Mouse (Mus musculus) liver, embryonic 13.5 days (tissue): Measurements from ENCODE around the gene Ntng1. TPM values are rescaled to one million over a fixed set of nuclear protein-coding genes. Genes with fewer than 3 reads are reported as not detected.

Experiments used
- ATAC-seq: fragments of 200-750 bp; cut with Nextera tagmentation; 2 replicates; pipeline ENCODE4 v1.8.0; 2017; ENCODE audit warnings: low read depth, mild to moderate bottlenecking, moderate number of reproducible peaks, moderate library complexity
- DNase-seq: peaks from one replicate; pipeline ENCODE4 v3.0.0; 2022
- H3K27ac ChIP-seq: fragments of 300-500 bp; sonication (generic); 2 replicates; pipeline ENCODE4 v1.5.1; 2015; ENCODE audit warnings: moderate library complexity, mild to moderate bottlenecking, inconsistent platforms
- H3K27me3 ChIP-seq: fragments of 300-500 bp; sonication (generic); 2 replicates; pipeline ENCODE4 v1.6.1; 2015; ENCODE audit warnings: mild to moderate bottlenecking, inconsistent platforms
- H3K36me3 ChIP-seq: fragments of 300-500 bp; sonication (generic); 2 replicates; pipeline ENCODE4 v1.6.1; 2015; ENCODE audit warnings: mild to moderate bottlenecking, inconsistent platforms
- H3K4me1 ChIP-seq: fragments of 300-500 bp; sonication (generic); replicated peaks from 2 replicates; pipeline ENCODE4 v1.6.1; 2015; ENCODE audit warnings: inconsistent platforms
- H3K4me2 ChIP-seq: fragments of 300-500 bp; sonication (generic); 2 replicates; pipeline ENCODE4 v1.6.1; 2015; ENCODE audit warnings: inconsistent platforms, mild to moderate bottlenecking, moderate library complexity
- H3K4me3 ChIP-seq: fragments of 300-500 bp; sonication (generic); replicated peaks from 2 replicates; pipeline ENCODE4 v1.5.1; 2015; ENCODE audit warnings: mild to moderate bottlenecking, inconsistent platforms
- H3K9ac ChIP-seq: fragments of 300-500 bp; sonication (generic); 2 replicates; pipeline ENCODE4 v1.6.1; 2015; ENCODE audit warnings: mild to moderate bottlenecking, inconsistent platforms
- H3K9me3 ChIP-seq: fragments of 300-500 bp; sonication (generic); replicated peaks from 2 replicates; pipeline ENCODE4 v1.6.1; 2016; ENCODE audit warnings: inconsistent platforms
- WGBS: fragments of 180-500 bp; shearing (Covaris S2); methylation state at CpG from one replicate; pipeline ENCODE4 v1.1.7; 2015; ENCODE audit not compliant: insufficient replicate concordance; 5-methylcytosine and 5-hydroxymethylcytosine counted together
- polyA plus RNA-seq: library from polyadenylated mRNA; unstranded; fragments of >200 nt; fragmentation: Nextera tagmentation; extraction: Ambion mirVana; gene quantifications from 2 replicates; pipeline ENCODE4 v1.2.1, GENCODE M21; 2015

Ntng1 gene
- polyA plus RNA-seq, 1 experiment from 2014 or later: 0.39 TPM

- 67% methylated on average over 8 of the region's 8 CpGs for WGBS
- Histone ChIP-seq H3K4me1 (no peaks in the 10 kb centered on the region), H3K36me3 (no peaks in the 10 kb centered on the region), H3K4me3 (no peak overlapping the region), H3K27me3 (no peaks in the 10 kb centered on the region), H3K9me3 (no peaks in the 10 kb centered on the region), H3K4me2 (no peak overlapping the region), H3K9ac (no peak overlapping the region), H3K27ac (no peak overlapping the region)
- DNase-seq (no peak), ATAC-seq (no peak)
Measured at GRCm38 (mm10) chr3:109917926-109918694, 225.7 kb downstream of the Ntng1 start.

- no peaks in the 10 kb centered on the region for H3K4me1 ChIP-seq
- H3K27me3 ChIP-seq: no peaks in the 10 kb centered on the region
- ATAC-seq (no peak), DNase-seq (no peak)
- H3K9ac ChIP-seq: no peak overlapping the region
- H3K4me2 ChIP-seq: no peak overlapping the region
- H3K4me3 ChIP-seq: no peak overlapping the region
- WGBS: 70% methylated on average over 4 of the region's 4 CpGs
- no peaks in the 10 kb centered on the region for H3K9me3 ChIP-seq
- no peaks in the 10 kb centered on the region for H3K36me3 ChIP-seq
- H3K27ac ChIP-seq: no peak overlapping the region
Measured at GRCm38 (mm10) chr3:109917077-109917476, 226.7 kb downstream of the Ntng1 start.

- Histone ChIP-seq H3K27ac (no peak overlapping the region), H3K9me3 (no peaks in the 10 kb centered on the region), H3K27me3 (no peaks in the 10 kb centered on the region), H3K4me1 (no peaks in the 10 kb centered on the region), H3K4me3 (no peak overlapping the region), H3K36me3 (no peaks in the 10 kb centered on the region), H3K4me2 (no peak overlapping the region), H3K9ac (no peak overlapping the region)
- ATAC-seq (no peak), DNase-seq (no peak)
- 51% methylated on average over 5 of the region's 5 CpGs for WGBS
Measured at GRCm38 (mm10) chr3:109914226-109914625, 229.6 kb downstream of the Ntng1 start.

GRCm38 (mm10) chr3:109890600-109890999 is 253.2 kb downstream of the Ntng1 start:
- H3K9me3 ChIP-seq: no peaks in the 10 kb centered on the region; the same call in 1 of the 2 replicates
- ATAC-seq: no peak
- no peaks in the 10 kb centered on the region for H3K4me1 ChIP-seq
- H3K27me3 ChIP-seq: no peaks in the 10 kb centered on the region
- no peak overlapping the region for H3K27ac ChIP-seq
- no peak for DNase-seq
- no peaks in the 10 kb centered on the region for H3K36me3 ChIP-seq
- H3K9ac ChIP-seq: no peak overlapping the region
- 42% methylated on average over 1 of the region's 1 CpGs for WGBS
- no peak overlapping the region for H3K4me3 ChIP-seq
- H3K4me2 ChIP-seq: no peak overlapping the region

- H3K27ac ChIP-seq: no peak overlapping the region
- no peaks in the 10 kb centered on the region for H3K9me3 ChIP-seq
- H3K27me3 ChIP-seq: no peaks in the 10 kb centered on the region
- H3K4me2 ChIP-seq: no peak overlapping the region
- 64% methylated on average over 4 of the region's 4 CpGs for WGBS
- ATAC-seq (no peak), DNase-seq (no peak)
- H3K9ac ChIP-seq: no peak overlapping the region
- no peak overlapping the region for H3K4me3 ChIP-seq
- H3K4me1 ChIP-seq: no peaks in the 10 kb centered on the region
- no peaks in the 10 kb centered on the region for H3K36me3 ChIP-seq
Measured at GRCm38 (mm10) chr3:109885672-109886071, 258.1 kb downstream of the Ntng1 start.

DNA sequence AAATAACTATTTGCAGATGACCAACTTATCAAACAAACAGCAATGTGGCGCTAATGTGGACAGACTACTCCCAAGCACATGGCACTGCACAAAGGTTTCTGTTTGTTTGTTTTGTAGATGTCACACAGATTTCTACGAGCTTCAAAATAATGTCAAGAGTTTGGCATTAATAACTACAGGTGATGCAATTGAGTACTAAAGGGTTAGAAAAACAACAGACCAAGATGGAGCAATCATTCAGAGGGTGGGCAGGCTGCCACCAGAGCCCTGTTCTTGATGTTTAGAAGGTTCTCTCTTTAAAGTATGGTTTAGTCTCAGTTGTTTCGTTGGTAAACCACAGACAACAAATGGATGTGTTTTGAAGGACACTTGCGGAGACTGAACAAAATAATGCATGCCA is 264.8 kb downstream of the Ntng1 start:
- H3K9me3 ChIP-seq: no peaks in the 10 kb centered on the region
- no peak overlapping the region for H3K27ac ChIP-seq
- no peak overlapping the region for H3K4me2 ChIP-seq
- DNase-seq (no peak), ATAC-seq (no peak)
- no peak overlapping the region for H3K9ac ChIP-seq
- no peaks in the 10 kb centered on the region for H3K36me3 ChIP-seq
- H3K27me3 ChIP-seq: no peaks in the 10 kb centered on the region
- H3K4me1 ChIP-seq: no peaks in the 10 kb centered on the region
- H3K4me3 ChIP-seq: no peak overlapping the region
- 58% methylated on average over 4 of the region's 4 CpGs for WGBS

- no peaks in the 10 kb centered on the region for H3K27me3 ChIP-seq
- ATAC-seq (no peak), DNase-seq (no peak)
- no peak overlapping the region for H3K4me3 ChIP-seq
- no peak overlapping the region for H3K9ac ChIP-seq
- WGBS: 81% methylated on average over 17 of the region's 17 CpGs
- H3K9me3 ChIP-seq: no peaks in the 10 kb centered on the region
- H3K27ac ChIP-seq: no peak overlapping the region
- no peak overlapping the region for H3K4me2 ChIP-seq
- no peaks in the 10 kb centered on the region for H3K36me3 ChIP-seq
- no peaks in the 10 kb centered on the region for H3K4me1 ChIP-seq
Measured at GRCm38 (mm10) chr3:109871986-109872385, 271.8 kb downstream of the Ntng1 start.

GRCm38 (mm10) chr3:109858276-109858675 is 285.5 kb downstream of the Ntng1 start:
- Histone ChIP-seq H3K4me3 (no peak overlapping the region), H3K4me1 (no peaks in the 10 kb centered on the region), H3K9me3 (no peaks in the 10 kb centered on the region), H3K9ac (no peak overlapping the region), H3K4me2 (no peak overlapping the region), H3K27me3 (no peaks in the 10 kb centered on the region), H3K36me3 (no peaks in the 10 kb centered on the region), H3K27ac (no peak overlapping the region)
- ATAC-seq (no peak), DNase-seq (no peak)
- WGBS: 76% methylated on average over 1 of the region's 1 CpGs

DNA sequence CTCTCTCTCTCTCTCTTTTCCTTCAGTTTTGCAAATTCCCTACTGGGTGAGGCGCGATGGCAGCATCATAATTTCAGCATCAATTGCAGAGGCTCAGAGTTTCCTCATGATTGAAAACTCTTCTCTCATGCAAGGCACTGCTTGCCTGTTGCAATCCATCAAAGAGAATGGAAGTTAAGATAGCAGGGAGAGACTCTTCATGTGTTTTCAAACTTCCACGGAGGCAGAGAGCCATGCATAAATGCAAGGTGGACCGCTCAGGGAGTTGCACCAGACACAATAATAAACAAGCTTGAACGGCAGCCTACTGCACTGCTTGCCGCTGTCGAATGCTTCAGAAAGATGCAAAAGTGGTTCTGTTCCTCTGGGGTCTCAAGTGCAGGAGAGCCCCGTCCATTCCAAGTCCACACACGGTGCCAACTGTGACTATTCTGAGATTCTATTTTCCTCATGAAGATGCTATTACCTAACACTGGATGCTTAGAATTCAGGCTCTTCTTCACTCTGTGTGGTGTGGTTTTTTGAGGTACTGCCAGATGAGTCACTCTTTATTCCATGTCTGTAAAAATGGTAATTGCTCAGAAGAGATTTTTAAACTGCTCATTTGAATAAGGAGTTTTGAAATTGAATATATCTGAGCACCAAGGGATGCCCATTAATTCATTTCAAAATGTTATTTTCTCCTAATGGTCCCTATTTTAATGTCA is 289.2 kb downstream of the Ntng1 start:
- H3K4me3 ChIP-seq: no peak overlapping the region
- H3K36me3 ChIP-seq: no peaks in the 10 kb centered on the region
- H3K27ac ChIP-seq: no peak overlapping the region
- no peaks in the 10 kb centered on the region for H3K9me3 ChIP-seq
- DNase-seq (no peak), ATAC-seq (no peak)
- no peak overlapping the region for H3K9ac ChIP-seq
- H3K27me3 ChIP-seq: no peaks in the 10 kb centered on the region
- no peaks in the 10 kb centered on the region for H3K4me1 ChIP-seq
- WGBS: 73% methylated on average over 9 of the region's 9 CpGs
- H3K4me2 ChIP-seq: no peak overlapping the region

- ATAC-seq: no peak
- 64% methylated on average over 4 of the region's 4 CpGs for WGBS
Measured at GRCm38 (mm10) chr3:109846660-109847059, 297.2 kb downstream of the Ntng1 start.

DNA sequence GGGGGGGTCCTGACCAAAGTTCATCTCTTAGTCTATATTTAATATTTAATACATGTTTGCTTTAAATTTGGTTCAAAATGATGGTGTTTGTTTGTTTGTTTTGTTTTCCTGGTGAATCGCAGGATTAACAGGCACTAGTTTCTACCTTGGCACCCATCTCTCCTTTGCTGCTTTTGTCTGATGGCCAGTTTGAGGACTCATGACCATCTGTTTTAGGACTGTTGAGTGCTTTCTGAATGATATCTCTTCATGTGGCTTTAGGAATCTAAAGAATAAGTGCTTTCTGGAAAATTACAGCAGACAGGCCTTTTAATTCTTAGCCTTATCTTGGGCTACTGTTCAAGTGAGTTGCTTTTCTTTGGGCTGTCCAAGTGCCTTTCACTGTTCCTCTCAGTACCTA is 318.0 kb downstream of the Ntng1 start:
- H3K4me1 ChIP-seq: no peaks in the 10 kb centered on the region
- DNase-seq (no peak), ATAC-seq (no peak)
- no peak overlapping the region for H3K4me3 ChIP-seq
- H3K27me3 ChIP-seq: no peaks in the 10 kb centered on the region
- no peaks in the 10 kb centered on the region for H3K36me3 ChIP-seq
- no peak overlapping the region for H3K9ac ChIP-seq
- WGBS: 72% methylated on average over 1 of the region's 1 CpGs
- no peak overlapping the region for H3K27ac ChIP-seq
- no peak overlapping the region for H3K4me2 ChIP-seq
- no peaks in the 10 kb centered on the region for H3K9me3 ChIP-seq

More at GRCm38 (mm10) chr3:109846660-109847059, 297.2 kb downstream of the Ntng1 start:
- H3K4me3 ChIP-seq: no peak overlapping the region
- no peak overlapping the region for H3K9ac ChIP-seq
- no peak overlapping the region for H3K4me2 ChIP-seq
- no peak overlapping the region for H3K27ac ChIP-seq
- no peaks in the 10 kb centered on the region for H3K4me1 ChIP-seq
- no peaks in the 10 kb centered on the region for H3K36me3 ChIP-seq
- no peaks in the 10 kb centered on the region for H3K9me3 ChIP-seq
- H3K27me3 ChIP-seq: no peaks in the 10 kb centered on the region
- DNase-seq: no peak
